Mouse (Mus musculus) gastrocnemius, postnatal 36 days (tissue): Measurements from ENCODE around the gene Ripply3. TPM values are rescaled to one million over a fixed set of nuclear protein-coding genes. Genes with fewer than 3 reads are reported as not detected.

ENCODE experiments used
- DNase-seq, 2 experiments: peaks; one replicate each; pipeline ENCODE4 v3.0.0; 2022
- intact Hi-C: fragments of 180-260 bp; cut with DNase I; formaldehyde crosslinking; loops from one replicate; pipeline ENCODE4 v1.15.1; 2025
- total RNA-seq, 2 experiments: library from RNA; stranded (reverse); gene quantifications; 2 replicates each; pipeline ENCODE4 v1.2.3; 2021

Ripply3 gene
- total RNA-seq, 2 experiments from 2014 or later: 0.61 to 0.81 TPM

DNA sequence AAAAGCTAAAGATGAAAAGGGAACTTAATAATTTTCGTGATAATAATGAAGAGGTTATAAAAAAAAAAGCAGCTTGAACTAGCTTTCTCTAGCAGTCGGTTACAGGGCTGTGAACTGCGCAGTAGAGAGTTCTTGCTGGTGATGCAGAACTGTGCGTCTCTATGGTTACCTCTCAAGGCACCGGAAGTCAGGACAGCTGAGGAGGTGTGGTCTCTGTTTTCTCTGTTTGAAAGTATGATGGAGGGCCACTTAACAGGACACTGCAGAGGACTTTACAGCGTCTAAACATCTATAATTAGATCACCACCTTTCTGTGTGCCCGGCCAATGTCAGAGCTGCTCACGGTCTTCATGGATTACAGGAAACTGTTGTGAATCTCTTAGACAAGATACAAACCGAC lies 26.2 kb downstream of the Ripply3 start:
- DNase-seq: no peak
- intact Hi-C loops: no loop called here

DNA sequence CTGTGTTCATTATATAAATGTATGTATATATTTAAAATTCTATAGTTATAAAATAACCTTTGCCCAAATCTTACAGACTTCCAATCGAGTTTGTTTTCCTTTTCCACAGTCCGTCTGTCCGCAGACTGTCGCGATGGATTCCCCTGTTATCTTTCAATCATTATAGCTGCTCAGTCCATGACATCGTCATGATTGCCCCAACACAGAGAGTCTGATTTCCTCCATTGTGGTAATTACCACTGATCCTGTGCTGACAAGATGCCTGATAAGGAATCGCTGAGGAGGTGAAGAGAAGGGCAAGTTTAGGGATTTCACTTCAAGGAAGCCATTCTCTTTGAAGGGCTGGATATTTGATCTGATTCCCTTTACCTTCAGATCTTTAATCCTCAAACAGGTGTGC lies 27.8 kb downstream of the Ripply3 start:
- intact Hi-C loops: no loop called here

DNA sequence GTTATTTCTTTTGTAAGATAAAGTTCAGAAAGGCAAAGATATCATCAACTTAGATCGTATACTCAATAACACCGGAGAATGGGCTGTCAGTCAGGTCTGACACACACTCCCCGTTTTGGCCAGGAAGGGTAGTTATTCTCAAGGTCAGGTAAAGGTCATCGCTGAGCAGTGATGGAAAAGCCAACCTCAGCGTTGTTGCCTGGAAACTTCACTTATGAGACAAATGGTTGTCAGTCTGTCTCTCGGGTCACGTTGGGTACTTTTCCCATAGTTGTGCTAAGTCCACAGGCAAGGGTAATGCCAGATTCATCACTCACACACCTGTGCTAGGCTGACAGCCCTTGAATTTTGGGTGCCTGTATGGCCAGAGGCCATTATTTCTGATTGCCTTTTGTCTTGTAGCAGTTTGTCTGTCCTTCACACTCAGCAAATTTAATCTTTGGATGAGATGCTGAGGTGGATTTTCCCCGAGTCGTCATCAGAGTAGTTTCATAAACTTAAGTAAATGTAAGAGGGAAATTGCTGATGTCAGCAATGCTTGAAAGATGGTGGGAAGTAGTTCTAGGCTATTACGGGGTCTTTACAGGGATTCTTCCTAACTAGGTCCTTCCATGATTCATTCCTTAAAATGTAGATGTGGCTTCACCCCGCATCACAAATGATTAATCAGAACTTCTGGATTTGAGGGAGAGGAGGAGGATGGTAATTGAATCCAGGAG lies 28.7 kb downstream of the Ripply3 start:
- intact Hi-C loops: no loop called here

More for the DNA sequence above, 27.8 kb downstream of the Ripply3 start:
- no peak for DNase-seq

DNA sequence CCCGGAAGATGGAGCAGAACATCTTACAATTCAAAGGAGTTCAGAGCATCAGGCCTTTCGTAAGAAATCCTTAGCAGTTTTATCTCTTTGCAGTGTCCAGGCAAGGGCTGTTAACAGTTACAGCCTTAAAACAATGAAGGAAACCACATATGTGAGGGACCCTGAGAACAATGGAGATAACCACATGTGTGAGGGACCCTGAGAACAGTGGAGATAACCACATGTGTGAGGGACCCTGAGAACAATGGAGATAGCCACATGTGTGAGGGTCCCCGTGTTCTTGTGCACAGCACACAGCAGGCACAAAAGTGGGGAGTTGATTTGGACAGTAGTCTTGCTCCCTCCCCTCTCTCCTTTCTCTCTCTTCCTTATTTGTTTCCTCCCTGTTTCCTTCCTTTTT lies 29.9 kb downstream of the Ripply3 start:
- no peak for DNase-seq
- intact Hi-C loops: no loop called here

More for the DNA sequence above, 28.7 kb downstream of the Ripply3 start:
- DNase-seq: no peak

DNA sequence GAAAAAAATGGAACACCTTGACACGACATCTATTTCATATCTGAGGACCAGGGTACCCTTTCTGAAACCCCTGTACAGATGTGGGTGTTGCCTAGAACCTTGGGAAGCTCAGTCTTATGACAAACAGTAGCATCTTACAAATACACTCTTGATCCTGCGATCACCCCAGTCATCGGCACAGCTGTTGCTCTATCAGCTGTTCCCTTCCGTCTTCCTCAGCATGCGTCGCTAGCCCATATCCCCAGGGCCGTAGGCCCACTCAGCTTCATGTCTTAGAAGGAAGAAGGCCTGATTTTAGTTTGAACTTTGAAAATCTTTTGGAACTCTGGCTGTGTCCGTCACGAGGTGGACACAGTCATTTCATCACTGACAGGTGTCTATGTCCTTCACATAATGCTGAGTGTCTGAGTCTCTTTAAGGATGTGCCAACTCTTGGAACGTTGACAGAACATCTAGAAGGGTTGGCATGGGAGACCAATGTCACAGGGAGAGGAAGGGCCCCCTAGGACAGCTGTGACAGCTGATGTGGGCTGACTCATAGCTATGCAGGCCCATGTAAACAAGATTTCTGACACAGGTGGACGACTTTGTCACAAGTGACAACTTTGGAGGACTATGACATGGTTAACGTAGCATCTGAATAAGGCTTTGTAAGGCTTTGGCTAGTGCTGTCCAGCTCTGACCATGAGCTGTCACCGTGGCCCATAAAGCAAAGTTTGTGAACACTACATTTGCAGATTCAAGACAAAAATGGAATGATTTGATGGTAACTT lies 32.5 kb downstream of the Ripply3 start:
- no peak for DNase-seq
- intact Hi-C loops: no loop called here

DNA sequence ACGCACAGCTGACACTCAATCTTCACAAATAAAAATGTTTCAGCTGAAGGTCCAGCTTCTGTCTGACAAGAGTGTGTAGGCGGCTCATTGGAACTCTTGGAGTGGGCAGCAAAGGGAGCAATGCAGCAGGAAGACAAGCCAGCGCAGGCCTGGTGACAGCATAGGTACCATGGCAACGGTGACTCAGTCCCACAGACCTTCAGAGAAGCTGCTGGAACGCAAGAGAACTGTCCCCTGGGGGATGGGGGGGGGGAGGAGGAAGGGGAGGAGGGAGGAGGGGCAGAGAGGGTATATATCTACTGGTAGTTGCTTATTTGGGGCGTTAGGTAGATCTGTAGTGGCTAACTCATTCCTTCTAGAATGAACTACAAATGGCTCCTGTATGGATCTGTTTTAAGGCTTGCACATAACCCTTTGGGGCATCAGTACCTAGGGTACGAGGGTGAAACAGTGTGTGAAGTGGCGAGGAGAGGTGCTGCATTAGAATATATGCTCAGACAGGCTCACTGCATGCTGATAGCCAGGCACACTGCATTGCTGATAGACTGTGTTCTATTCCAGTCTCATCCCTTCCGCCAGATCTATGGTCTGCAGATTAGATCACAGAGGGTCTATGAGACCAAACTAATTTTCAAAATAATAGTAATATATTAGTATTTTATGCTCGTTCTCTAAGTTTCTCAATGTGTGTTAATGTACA lies 34.1 kb downstream of the Ripply3 start:
- no peak for DNase-seq
- intact Hi-C loops: no loop called here

DNA sequence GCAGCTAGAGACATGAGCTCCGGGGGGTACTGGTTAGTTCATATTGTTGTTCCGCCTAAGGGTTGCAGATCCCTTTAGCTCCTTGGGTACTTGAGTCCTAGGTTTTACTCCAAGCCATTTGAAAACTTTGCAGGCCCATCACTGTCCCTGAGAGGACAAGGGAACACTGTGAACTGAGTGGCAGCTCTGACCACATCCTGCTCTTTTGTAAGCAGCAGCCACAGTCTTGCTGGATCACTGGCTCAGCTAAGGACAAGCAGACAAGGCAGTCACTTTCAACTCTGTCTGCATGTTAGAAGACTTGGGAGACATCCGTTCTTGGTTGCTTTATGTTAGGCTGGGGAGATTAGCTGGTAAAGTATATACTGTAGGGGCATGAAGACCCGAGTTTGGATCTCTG lies 35.6 kb downstream of the Ripply3 start:
- intact Hi-C loops: no loop called here
- DNase-seq: no peak

DNA sequence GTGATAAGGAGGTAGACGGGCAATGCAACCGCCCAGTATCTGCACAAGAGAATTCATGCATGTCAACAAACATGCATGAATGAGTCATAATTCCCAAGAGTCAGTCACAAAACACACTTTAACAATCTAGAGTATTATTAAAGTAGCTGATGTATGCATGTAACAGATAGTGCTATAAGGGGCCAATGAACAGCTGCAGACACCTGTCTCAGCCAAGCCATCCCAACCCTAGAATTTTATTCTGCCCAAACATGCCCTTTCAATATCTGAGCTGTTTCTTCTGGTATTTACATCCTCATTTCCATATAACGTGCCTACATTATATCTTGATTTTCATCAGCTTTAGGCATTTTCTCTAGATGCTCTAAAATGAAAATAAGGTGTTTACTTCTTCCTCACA lies 37.2 kb downstream of the Ripply3 start:
- intact Hi-C loops: loop anchor here (5.0 kb wide), 1 partner anchor 48 kb away; no protein-coding TSS in a partner anchor
- no peak for DNase-seq

DNA sequence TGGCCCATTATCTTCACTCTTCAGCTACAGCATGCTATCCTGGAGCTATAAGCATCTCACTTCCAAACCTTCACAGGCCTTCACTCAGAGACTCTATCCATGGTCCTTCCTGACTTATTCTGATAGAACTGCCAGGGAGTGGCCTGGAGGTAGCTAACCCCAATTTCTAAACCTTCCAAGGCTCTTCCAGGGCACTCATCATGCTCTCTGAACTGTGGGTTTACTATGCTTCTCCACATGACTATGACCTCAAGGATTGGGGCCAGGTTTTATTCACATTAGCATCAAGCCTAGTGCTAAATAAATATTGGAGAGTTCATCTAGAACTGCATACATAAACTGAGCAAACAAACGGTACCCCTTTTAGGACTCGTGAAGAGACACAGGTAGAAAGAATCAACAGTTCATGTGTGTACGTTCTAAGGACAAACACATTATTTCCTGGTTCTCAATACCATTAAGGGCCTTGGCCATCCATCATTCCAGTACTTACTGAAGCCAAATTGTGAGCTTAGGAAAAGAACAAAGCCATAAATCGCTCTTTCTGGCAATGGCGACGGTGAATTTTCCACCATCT lies 41.5 kb downstream of the Ripply3 start:
- DNase-seq: no peak
- intact Hi-C loops: loop anchor here (5.0 kb wide), 1 partner anchor 52 kb away; no protein-coding TSS in a partner anchor

DNA sequence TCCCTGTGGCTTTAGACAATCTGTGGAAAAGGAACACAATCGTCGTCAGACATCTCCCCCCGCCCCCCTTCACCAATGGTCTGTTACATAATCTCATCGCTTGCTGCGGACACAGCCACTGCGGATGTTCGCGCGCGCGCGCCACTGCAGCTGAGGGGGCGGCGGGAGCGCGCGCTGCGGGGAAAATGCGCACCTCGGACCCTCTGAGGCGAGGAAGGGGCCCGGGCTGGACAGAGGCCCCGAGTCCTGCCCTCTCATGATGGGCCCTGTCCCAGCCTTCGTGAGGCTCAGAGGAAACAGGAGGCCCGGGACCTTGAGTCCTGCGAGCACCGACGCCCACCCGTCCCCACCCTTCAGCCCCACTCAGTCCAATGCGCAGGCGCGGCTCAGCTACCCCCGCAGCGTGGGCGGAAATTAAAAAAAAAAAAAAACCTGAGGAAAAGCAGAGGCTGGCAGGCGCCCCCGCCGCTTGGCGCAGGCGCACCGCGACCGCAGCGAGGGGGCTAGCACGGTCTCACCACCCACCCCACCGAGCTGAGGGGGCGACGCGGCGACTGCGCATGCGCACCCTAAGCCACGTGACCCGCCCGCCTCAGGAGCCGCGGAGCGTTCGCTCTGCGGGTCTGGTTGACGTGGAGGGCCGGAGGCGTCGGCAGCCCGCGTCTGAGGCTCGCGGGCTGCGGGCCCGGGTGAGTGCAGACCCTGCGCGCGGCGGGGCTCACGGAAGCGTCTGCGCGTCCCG lies 42.1 kb downstream of the Ripply3 start, which contains the start of gene Ttc3:
TSS of gene Ttc3 (plus strand) at position 446 of the 742 bp plus-strand sequence.
- peak; percentile 87 to 90 for DNase-seq
- intact Hi-C loops: no loop called here

GRCm38 (mm10) chr16:94370915-94371300 lies 42.7 kb downstream of the Ripply3 start:
- intact Hi-C loops: no loop called here
- peak; percentile 35 to 73 for DNase-seq

DNA sequence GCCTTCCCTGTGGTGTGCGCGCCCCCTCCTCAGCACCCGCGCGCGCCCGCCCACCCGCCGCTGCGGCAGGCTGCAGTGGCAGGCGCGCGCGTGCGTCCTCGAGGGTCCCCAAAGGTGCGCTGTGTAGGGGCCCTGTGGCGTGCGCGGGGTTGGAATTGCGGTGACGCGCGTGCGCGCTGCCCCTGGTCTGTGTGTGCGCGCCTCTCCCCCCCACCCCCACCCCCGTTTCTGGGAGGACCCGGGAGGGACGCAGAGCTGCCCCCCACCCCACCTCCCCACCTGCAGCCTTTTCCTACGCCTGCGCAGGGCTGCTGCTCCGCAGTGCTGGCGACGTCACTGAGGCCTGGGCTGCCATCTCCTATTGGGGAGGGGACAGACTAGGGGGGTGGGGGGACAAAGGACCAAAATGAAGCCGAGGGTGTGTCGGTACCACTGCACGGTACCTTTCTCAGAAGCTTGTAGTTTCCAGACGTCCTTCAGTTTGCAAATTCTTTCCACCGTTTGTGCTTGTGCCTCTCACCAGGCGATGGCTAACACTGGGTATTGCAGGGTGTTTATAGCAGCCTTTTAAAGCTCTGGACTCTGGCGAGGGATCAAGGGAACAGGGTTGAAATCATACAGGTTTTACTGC lies 43.2 kb downstream of the Ripply3 start, which contains the start of gene Pigp:
TSS of gene Pigp (minus strand) at position 542 of the 631 bp plus-strand sequence.
- DNase-seq: peak; percentile 25 to 42
- intact Hi-C loops: no loop called here

- intact Hi-C loops: no loop called here
- DNase-seq: no peak
Measured at GRCm38 (mm10) chr16:94379386-94379785, 51.2 kb downstream of the Ripply3 start.

DNA sequence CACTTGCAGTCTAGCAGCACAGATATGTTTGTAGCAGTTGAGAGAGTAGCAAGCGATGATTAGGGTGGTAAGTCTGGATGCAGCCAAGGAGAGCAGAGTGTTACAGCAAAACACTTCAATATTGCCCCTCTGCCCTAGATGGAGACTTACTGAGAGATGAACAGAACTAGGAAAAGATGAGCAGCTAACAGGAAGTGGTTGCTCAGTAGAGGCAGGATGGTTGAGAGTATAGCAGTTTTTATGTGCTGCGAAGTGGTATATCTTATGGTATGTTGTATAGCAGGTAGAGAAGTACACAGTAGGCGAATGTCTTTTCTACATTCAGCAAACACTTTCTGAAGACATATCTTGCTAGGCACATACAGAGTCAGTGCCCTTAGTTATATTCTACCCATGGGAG lies 55.1 kb downstream of the Ripply3 start:
- no peak for DNase-seq
- intact Hi-C loops: no loop called here

Other genes with a start within 250 kb of the Ripply3 start
- gene Sim2, start 243.5 kb upstream of the Ripply3 start, total RNA-seq: 10 to 100 TPM; 14.8 to 16.9 TPM
- 1 to 10 TPM; 6.5 to 6.8 TPM for gene Hlcs, start 14.8 kb upstream of the Ripply3 start, total RNA-seq
- 10 to 100 TPM; 46.6 to 55.2 TPM for gene Ttc3, start 42.2 kb downstream of the Ripply3 start, total RNA-seq
- 100 to 1,000 TPM; 104 to 134 TPM for gene Pigp, start 43.4 kb downstream of the Ripply3 start, total RNA-seq
- 1 to 10 TPM; 8.9 to 9.5 TPM for gene Vps26c, start 198.4 kb downstream of the Ripply3 start, total RNA-seq
- gene Dyrk1a, start 241.6 kb downstream of the Ripply3 start, total RNA-seq: 10 to 100 TPM; 78.6 to 82.9 TPM